In genomic region chr6:86669240-86669727, GRCm38 (mm10) we compare ENCODE assay signal across 8 mouse cellular contexts. TPM values are rescaled to one million over a fixed set of nuclear protein-coding genes. Genes with fewer than 3 reads are reported as not detected.
DNase-seq lines count a peak whose midpoint lies in the region; ATAC-seq lines count a peak whose summit lies in the region.

No protein-coding gene starts in this region.

- peak; percentile 87 for ATAC-seq in megakaryocyte progenitor cell, adult 5-6 weeks (replicated peaks; ENCODE audit: poor library complexity)

- DNase-seq in adipocyte (ENCODE audit: low spot score) = peak; percentile 100
- peak; percentile 100 for DNase-seq in embryo, embryonic 10 days (ENCODE audit: low spot score)
- peak; percentile 100 for DNase-seq in gastrocnemius, postnatal 10 days
- DNase-seq in induced T-regulatory cell, adult 2 months (ENCODE audit: low read depth) = peak; percentile 99
- peak; percentile 100 for DNase-seq in left cerebral cortex, adult 9 months (ENCODE audit: low spot score in 2 of 2)
- peak; percentile 100 for DNase-seq in right cerebral cortex, postnatal 14 days
- DNase-seq in urinary bladder, postnatal 36 days (ENCODE audit: low spot score in 2 of 2) = peak; percentile 99 to 100

RNA-seq across cellular contexts. Expression of gene Mxd1, which starts 0.3 kb away (rescaled TPM):
- total RNA-seq in gastrocnemius, postnatal 10 days (2021) = 1 to 10 TPM; 4.4 to 6.2 TPM
- total RNA-seq in megakaryocyte progenitor cell, adult 5-6 weeks (2015) = 17.6 and 19.4 TPM in 2 replicates
- total RNA-seq in megakaryocyte progenitor cell, adult 5-6 weeks (2017) = 17.6 and 18.1 TPM in 2 replicates

RNA-seq across cellular contexts. Expression of gene Snrnp27, which starts 15.0 kb away (rescaled TPM):
- 10 to 100 TPM; 82.4 to 88.3 TPM for total RNA-seq in gastrocnemius, postnatal 10 days (2021)
- 80.1 and 86.4 TPM in 2 replicates for total RNA-seq in megakaryocyte progenitor cell, adult 5-6 weeks (2015)
- 87.2 and 125 TPM in 2 replicates for total RNA-seq in megakaryocyte progenitor cell, adult 5-6 weeks (2017)

RNA-seq across cellular contexts. Expression of gene Asprv1, which starts 41.3 kb away (rescaled TPM):
- total RNA-seq in gastrocnemius, postnatal 10 days (2021) = under 1 TPM in 1 of 2 experiments, not detected in 1; 0.27 TPM
- total RNA-seq in megakaryocyte progenitor cell, adult 5-6 weeks (2015) = 1.3 and 1.9 TPM in 2 replicates
- 0.98 and 1.5 TPM in 2 replicates for total RNA-seq in megakaryocyte progenitor cell, adult 5-6 weeks (2017)

Comparison
In these comparisons a context has a peak if more than half of its experiments do, and no peak if none do; other contexts are left out.
1. Peak in every context shown above with its lines: DNase-seq and ATAC-seq.